Comparison of ENCODE assay signal across 16 mouse cellular contexts in genomic region chr6:84271441-84271840, GRCm38 (mm10).
"Had no signal": no experiment of that assay in that cellular context is flagged by ENCODE, and none has a peak within 500 bp of the region (broad histone marks: within the 10 kb centered on the region; RNA-seq: fewer than 3 reads in every experiment).

No protein-coding gene starts in this region.

- H3K9ac ChIP-seq: kidney, embryonic 15.5 days; liver, embryonic 13.5 days; neural tube, embryonic 12.5 days; neural tube, embryonic 15.5 days had no signal

- H3K27ac ChIP-seq: kidney, embryonic 15.5 days; liver, embryonic 13.5 days; neural tube, embryonic 12.5 days; neural tube, embryonic 15.5 days; stomach, postnatal 0 days had no signal

- H3K36me3 ChIP-seq: kidney, embryonic 15.5 days; liver, embryonic 13.5 days; neural tube, embryonic 12.5 days; neural tube, embryonic 15.5 days had no signal

- H3K4me3 ChIP-seq: kidney, embryonic 15.5 days; liver, embryonic 13.5 days; neural tube, embryonic 12.5 days; neural tube, embryonic 15.5 days had no signal

- H3K9me3 ChIP-seq: kidney, embryonic 15.5 days; liver, embryonic 13.5 days; neural tube, embryonic 12.5 days; neural tube, embryonic 15.5 days had no signal

- DNase-seq: kidney, postnatal 4 days; liver, embryonic 13.5 days; lung, adult 2 months; lung, postnatal 14 days; lung, postnatal 4 days; midbrain, embryonic 14.5 days; right cerebral cortex, adult 18-20 months; right cerebral cortex, postnatal 14 days; right cerebral cortex, postnatal 4 days; thymus, adult 2 months; thymus, postnatal 14 days had no signal

- H3K27me3 ChIP-seq: neural tube, embryonic 12.5 days had no signal

- H3K4me2 ChIP-seq: kidney, embryonic 15.5 days; liver, embryonic 13.5 days; midbrain, embryonic 11.5 days; neural tube, embryonic 12.5 days; neural tube, embryonic 15.5 days had no signal
